Mouse (Mus musculus): ENCODE results near the gene Ttll12. TPM values are rescaled to one million over a fixed set of nuclear protein-coding genes. Genes with fewer than 3 reads are reported as not detected.

Gene Ttll12
- total and polyA plus RNA-seq, 3 experiments = 43.9 to 76.5 TPM; not detected in 1

GRCm38 (mm10) chr15:83593702-83594512, 1.1 kb downstream of the Ttll12 start (continued):
- TF ChIP-seq ELF1 (IDR thresholded peaks at IDR 0.05; ENCODE audit: low read depth, low read length) (peak; percentile 10; the same call in 1 of the 2 replicates), UBTF (IDR thresholded peaks at IDR 0.05; ENCODE audit: borderline replicate concordance, insufficient read depth, low read depth, low read length) (0 out of 2 replicates have a peak, but pooled peaks have one; percentile 39), CHD2 (IDR thresholded peaks at IDR 0.05; ENCODE audit: low read length) (no peak), GATA1 (IDR thresholded peaks at IDR 0.05; ENCODE audit: low read depth, low read length) (no peak), RAD21 (IDR thresholded peaks at IDR 0.05; ENCODE audit: low read depth, low read length) (no peak)

DNA sequence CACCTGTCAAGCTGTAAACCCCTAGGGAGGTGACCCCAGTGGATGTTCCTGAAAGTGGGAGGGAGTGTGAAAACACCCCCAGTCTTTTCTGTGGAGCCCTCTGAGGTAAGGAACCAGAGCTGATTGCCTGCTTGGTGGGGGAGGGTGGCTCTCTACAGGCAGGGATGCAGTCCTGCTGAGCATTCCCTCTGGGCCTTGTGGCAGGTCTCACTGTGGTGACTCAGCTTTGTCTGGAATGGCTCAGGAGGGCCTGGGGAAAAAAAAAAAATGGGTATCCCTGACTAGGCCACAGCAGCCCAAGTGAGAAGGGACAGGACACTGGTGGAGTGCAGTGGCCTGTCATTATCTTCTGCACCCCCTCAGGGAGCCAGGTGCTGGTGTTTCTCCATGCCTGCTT, 1.8 kb downstream of the Ttll12 start:
- peaks cover 3 to 20% of the 10 kb centered on the region in 2 experiments for H3K36me3 ChIP-seq (ENCODE audit: control insufficient read depth in 1 of 2, insufficient read depth in 2 of 2, low read length in 2 of 2)
- H3K4me3 ChIP-seq (ENCODE audit: control insufficient read depth in 1 of 2, insufficient read depth in 1 of 2, low read depth in 2 of 2, low read length in 2 of 2) = peak overlapping the region; percentile 59 to 80
- peak overlapping the region; percentile 86 for H3K9ac ChIP-seq (ENCODE audit: control insufficient read depth, low read depth, low read length, poor library complexity, severe bottlenecking)
- no peaks in the 10 kb centered on the region for H3K9me3 ChIP-seq (replicated peaks; ENCODE audit: insufficient read depth, low read length)
- peak overlapping the region; percentile 95 for H3K27ac ChIP-seq (ENCODE audit: control insufficient read depth, low read depth, low read length)
- peaks cover 43% of the 10 kb centered on the region for H3K79me2 ChIP-seq (ENCODE audit: control insufficient read depth, insufficient read depth, low read length, poor library complexity)
- no peak for DNase-seq (ENCODE audit: low read depth, low spot score)
- H3K4me1 ChIP-seq (ENCODE audit: control insufficient read depth in 1 of 2, insufficient read depth in 2 of 2, low read length in 2 of 2) = peaks cover 17 to 23% of the 10 kb centered on the region in 2 experiments
- no peaks in the 10 kb centered on the region for H3K27me3 ChIP-seq (ENCODE audit: control insufficient read depth in 1 of 2, insufficient read depth in 2 of 2, low read length in 2 of 2)
- TF ChIP-seq CHD1 (IDR thresholded peaks at IDR 0.05; ENCODE audit: low read depth, low read length) (no peak), MEF2A (IDR thresholded peaks at IDR 0.05; ENCODE audit: extremely low read depth, insufficient replicate concordance, low read depth, low read length, poor library complexity, severe bottlenecking) (no peak), USF1 (IDR thresholded peaks at IDR 0.05; ENCODE audit: low read depth, low read length) (no peak)

DNA sequence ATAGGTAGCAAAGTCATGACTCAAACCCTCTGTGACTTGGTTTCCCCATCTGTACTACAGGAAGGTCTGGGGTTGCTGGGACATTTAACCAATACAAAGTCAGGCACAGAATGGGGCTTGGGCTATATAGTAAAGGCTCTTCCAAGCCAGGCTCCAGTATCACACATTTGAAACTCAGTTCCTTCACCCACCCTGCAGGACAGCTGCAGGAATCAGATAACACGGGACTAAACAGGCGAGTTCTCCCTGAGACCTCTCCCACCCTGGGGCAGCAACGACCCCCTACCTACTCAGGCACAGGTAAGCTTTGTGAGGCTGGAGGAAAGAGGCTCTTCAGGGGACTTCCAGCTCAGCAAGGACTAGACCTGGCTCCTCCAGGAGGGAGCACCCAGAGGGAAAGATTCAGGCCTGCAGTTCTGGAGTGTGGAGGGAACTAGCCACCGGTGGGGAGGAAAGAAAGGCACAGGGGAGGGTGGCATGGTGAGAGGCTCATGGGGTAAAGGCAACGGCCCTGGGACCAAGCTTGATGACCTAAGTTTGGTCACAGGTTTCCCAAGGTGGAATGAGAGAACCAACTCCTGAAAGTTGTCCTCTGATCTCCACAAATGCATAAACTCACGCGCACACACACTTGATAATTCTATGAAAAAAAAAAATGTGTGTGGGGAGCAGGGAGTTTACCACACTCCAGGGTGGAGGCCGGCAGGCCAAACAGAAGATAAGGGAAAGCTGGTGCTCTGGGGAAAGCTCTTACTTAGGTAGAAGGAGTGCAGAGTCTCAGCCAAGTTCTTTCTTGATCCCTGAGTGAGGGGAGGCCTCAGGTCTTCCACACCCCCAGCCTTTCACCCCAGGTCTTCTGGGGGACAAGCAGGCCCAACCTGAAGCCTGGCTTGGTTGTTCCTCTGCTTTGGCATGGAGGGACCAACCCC, 2.4 kb downstream of the Ttll12 start:
- H3K4me3 ChIP-seq (ENCODE audit: control insufficient read depth in 1 of 2, insufficient read depth in 1 of 2, low read depth in 2 of 2, low read length in 2 of 2) = peak overlapping the region; percentile 59 to 80
- peak; percentile 68 for DNase-seq (ENCODE audit: low read depth, low spot score)
- H3K36me3 ChIP-seq (ENCODE audit: control insufficient read depth in 1 of 2, insufficient read depth in 2 of 2, low read length in 2 of 2) = peaks cover 5 to 20% of the 10 kb centered on the region in 2 experiments
- H3K79me2 ChIP-seq (ENCODE audit: control insufficient read depth, insufficient read depth, low read length, poor library complexity) = peaks cover 43% of the 10 kb centered on the region
- H3K9me3 ChIP-seq (replicated peaks; ENCODE audit: insufficient read depth, low read length) = no peaks in the 10 kb centered on the region
- no peaks in the 10 kb centered on the region for H3K27me3 ChIP-seq (ENCODE audit: control insufficient read depth in 1 of 2, insufficient read depth in 2 of 2, low read length in 2 of 2)
- H3K27ac ChIP-seq (ENCODE audit: control insufficient read depth, low read depth, low read length) = peak overlapping the region; percentile 95
- H3K9ac ChIP-seq (ENCODE audit: control insufficient read depth, low read depth, low read length, poor library complexity, severe bottlenecking) = peak overlapping the region; percentile 86
- H3K4me1 ChIP-seq (ENCODE audit: control insufficient read depth in 1 of 2, insufficient read depth in 2 of 2, low read length in 2 of 2) = peaks cover 17 to 23% of the 10 kb centered on the region in 2 experiments
- TF ChIP-seq TCF12 (IDR thresholded peaks at IDR 0.05; ENCODE audit: low read depth, low read length) (peak; percentile 71), RCOR1 (IDR thresholded peaks at IDR 0.05; ENCODE audit: low read depth, low read length) (peak; percentile 62; the same call in 1 of the 2 replicates), GATA1 (IDR thresholded peaks at IDR 0.05; ENCODE audit: low read depth, low read length) (peak; percentile 66), TAL1 (IDR thresholded peaks at IDR 0.05; ENCODE audit: low read length) (peak; percentile 91), NRF1 (IDR thresholded peaks at IDR 0.05; ENCODE audit: insufficient read depth, low read depth, low read length, poor library complexity, severe bottlenecking) (0 out of 2 replicates have a peak, but pooled peaks have one; percentile 15), POLR2A (IDR thresholded peaks at IDR 0.05; ENCODE audit: control insufficient read depth in 1 of 2, insufficient read depth in 1 of 2, low read depth in 1 of 2, low read length in 2 of 2, poor library complexity in 1 of 2) (no peak; a peak in 1 of 4 replicates), SIN3A (IDR thresholded peaks at IDR 0.05; ENCODE audit: low read length) (peak; percentile 81), MAFK (IDR thresholded peaks at IDR 0.05; ENCODE audit: borderline replicate concordance, low read depth, low read length) (no peak), ETS1 (IDR thresholded peaks at IDR 0.05; ENCODE audit: low read depth, low read length) (peak; percentile 63), CHD1 (IDR thresholded peaks at IDR 0.05; ENCODE audit: low read depth, low read length) (no peak), MXI1 (IDR thresholded peaks at IDR 0.05; ENCODE audit: low read depth, low read length) (peak; percentile 70; the same call in 1 of the 2 replicates), EP300 (IDR thresholded peaks at IDR 0.05; ENCODE audit: low read depth in 1 of 2, low read length in 2 of 2) (peak; percentile 64 to 67), BHLHE40 (IDR thresholded peaks at IDR 0.05; ENCODE audit: borderline replicate concordance, low read depth, low read length) (peak; percentile 73; the same call in 1 of the 2 replicates), SMC3 (IDR thresholded peaks at IDR 0.05; ENCODE audit: low read depth, low read length) (0 out of 2 replicates have a peak, but pooled peaks have one; percentile 2), ZC3H11A (IDR thresholded peaks at IDR 0.05; ENCODE audit: low read depth, low read length) (no peak), CTCF (IDR thresholded peaks at IDR 0.05 in 2 of 3, conservative IDR thresholded peaks at IDR 0.05 in 1 of 3; ENCODE audit: control insufficient read depth in 1 of 3, insufficient read depth in 1 of 3, low read depth in 2 of 3, low read length in 3 of 3, poor library complexity in 1 of 3, severe bottlenecking in 1 of 3) (no peak), UBTF (IDR thresholded peaks at IDR 0.05; ENCODE audit: borderline replicate concordance, insufficient read depth, low read depth, low read length) (no peak), MAX (IDR thresholded peaks at IDR 0.05; ENCODE audit: low read length) (no peak; the same call in 1 of the 2 replicates), MYC (IDR thresholded peaks at IDR 0.05; ENCODE audit: low read depth, low read length) (0 out of 2 replicates have a peak, but pooled peaks have one; percentile 22)
